Mouse (Mus musculus): ENCODE data around the gene Lrrc75a. TPM values are rescaled to one million over a fixed set of nuclear protein-coding genes. Genes with fewer than 3 reads are reported as not detected.
"Not testable (repeated sequence)": the region's sequence is repeated elsewhere in the genome, so short reads cannot be mapped to it uniquely, and the experiment has no call there.

The Lrrc75a gene
- 5.7 TPM in 2 replicates for total RNA-seq (2015)
- total RNA-seq (2017) = 3.6 and 5.7 TPM in 2 replicates

DNA sequence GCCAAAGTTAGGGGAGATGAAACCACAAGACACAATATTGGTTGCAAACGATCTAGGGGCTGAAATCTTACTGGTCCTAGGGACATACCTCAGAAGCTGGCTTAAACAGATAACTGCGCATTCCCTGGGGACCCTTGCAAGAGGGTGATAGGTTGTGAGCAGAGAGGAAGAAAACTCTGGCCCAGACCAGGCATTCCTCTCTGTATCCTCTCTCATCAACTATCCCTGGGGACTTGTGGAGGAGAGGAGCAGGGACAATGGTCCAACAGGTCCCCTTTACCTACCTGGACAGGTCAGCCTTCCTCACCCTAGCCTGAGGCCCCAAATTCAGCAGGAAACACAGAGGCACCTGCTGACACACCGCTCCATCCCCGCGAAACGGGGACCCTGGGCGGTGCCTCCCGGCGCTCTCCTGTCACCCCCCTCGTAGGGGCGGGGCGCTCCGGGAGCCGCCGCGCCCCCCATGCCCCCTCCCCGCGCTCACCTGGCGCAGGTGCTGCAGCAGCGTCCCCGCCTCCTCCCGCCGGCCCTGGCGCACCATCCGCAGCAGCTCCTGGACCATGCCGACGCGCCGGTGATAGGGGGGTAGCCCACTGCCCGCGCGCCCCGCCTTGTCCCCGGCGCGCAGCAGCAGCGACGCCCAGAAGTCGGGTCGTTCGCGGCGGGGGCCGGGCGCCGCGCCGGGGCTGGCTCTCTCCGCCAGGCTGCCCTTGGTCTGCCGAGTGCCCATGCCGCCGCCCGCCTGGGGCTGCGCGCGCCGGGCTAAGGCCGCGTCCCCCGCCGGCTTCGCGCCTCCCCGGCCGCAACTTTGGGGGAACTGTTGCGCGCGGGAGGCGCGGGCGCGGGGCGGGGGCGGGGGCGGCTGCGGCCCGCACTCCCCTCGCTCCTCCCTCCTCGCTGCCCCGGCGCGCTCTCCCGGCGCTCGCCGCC is at the start of gene Lrrc75a:
Gene Lrrc75a, minus strand, starts transcription at position 863 of the 930 bp plus-strand sequence.
- ATAC-seq (ENCODE audit: poor library complexity, severe bottlenecking) = no peak

DNA sequence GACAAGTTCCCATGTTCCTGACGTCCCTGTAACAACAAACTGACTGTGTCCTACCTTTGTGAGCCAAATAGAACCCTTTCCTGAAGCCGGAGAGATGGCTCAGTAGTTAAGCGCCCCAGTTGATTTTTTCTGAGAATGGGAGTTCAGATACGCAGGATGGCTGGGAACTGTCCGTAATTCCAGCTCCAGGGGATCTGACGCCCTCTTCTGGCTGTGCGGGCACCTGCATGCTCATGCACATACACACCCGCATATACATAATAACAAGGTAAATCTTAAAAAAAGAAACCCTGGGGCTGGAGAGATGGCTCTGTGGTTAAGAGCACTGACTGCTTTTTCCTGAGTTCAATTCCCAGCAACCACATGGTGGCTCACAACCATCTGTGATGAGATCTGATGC is 46.8 kb upstream of the Lrrc75a start:
- ATAC-seq (ENCODE audit: poor library complexity, severe bottlenecking) = no peak

DNA sequence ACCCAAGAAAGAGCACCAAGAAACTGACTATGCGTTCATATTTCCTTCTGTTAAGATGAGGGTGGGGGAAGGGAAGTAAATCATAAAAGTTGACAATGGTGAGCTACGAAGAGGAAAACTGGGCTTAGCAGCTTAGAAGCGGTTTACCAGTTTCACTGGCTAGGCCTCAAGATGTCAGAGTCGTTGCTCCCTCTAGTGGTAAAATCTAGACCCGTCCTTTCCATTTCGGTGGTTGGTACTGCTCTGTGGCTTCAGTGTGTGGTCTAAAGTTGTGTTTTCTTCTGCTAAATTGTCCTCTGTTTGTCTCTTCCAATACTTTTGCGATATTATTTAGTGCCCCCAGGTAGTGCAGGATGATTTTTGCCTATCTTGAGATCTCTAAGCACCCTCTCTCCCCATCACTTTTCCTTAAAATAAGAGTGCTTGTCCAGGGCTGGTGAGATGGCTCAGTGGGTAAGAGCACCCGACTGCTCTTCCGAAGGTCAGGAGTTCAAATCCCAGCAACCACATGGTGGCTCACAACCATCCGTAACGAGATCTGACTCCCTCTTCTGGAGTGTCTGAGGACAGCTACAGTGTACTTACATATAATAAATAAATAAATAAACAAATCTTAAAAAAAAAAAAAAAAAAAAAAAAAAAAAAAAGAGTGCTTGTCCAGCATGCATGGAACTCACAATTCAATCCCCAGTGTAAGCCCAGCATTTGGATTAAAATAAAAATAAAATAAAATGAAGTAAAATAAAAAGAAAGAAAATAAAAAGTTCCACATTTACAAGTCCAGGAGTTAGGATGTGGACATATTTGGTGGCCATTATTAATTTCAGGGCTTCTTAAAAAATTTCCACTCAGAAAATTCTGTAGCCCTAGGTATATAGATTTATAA is 45.2 kb upstream of the Lrrc75a start:
- peak; percentile 88 for ATAC-seq (ENCODE audit: poor library complexity, severe bottlenecking)

DNA sequence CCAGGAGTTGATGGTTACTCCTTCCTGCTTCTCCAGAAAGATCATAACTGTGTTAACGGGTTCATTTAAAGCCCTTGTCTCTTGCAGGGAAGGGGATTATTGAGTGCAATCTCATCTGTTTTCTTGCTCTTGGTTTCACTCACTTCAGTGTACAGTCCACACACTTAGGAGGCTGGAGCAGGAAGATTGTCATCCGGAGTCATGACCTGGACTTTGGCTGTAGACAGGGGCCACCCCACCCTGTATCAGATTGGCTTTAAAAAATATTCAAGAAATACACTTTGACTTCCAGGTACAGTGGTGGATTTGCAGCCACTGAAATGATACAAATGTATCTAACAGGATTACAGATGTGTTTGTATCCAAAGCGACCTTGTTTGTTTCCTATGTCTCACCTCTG is 43.3 kb upstream of the Lrrc75a start:
- ATAC-seq (ENCODE audit: poor library complexity, severe bottlenecking) = no peak

DNA sequence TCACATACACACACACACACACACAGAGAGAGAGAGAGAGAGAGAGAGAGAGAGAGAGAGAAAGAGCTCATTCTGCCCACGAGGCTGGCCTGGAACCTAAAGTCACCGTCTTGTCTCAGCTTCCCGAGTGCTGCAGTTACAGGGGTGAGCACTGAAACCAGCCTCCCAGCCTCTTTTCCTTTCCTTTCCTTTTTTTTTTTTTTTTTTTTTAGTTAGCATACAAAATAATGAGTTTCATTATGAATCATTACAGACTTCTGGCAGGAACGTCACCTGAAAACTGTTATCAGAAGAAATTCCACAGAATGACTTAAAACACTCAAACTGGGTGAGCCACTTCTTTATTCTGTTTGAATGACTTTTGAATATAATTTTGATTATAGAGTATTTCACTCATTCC is 31.6 kb upstream of the Lrrc75a start:
- no peak for ATAC-seq (ENCODE audit: poor library complexity, severe bottlenecking)

DNA sequence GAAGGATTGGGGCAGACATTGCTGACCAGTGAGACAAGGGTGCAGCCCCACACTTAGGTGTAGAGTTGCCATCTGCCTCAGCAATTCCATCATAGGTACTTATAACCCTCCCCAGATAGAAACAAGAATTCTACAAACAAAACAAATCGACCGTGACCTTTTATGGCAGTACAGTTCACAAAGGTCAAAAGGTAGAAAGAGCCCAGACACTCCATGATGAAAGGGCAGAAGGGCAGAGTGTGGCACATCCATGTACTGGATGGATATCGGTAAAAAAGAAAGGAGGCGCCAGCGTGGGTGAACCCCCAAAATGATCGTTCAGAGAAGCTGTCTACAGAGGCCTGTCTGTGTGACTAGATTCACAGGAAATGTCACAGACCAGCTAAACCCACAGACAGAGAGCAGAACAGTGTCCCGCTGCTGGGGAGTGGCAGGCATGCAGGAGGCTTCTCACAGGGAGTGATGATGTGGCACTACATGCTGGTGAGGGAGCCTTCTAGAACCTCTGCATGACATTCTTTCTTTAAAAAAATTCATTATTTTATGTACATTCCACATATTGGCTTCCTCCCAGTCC is 30.5 kb upstream of the Lrrc75a start:
- ATAC-seq (ENCODE audit: poor library complexity, severe bottlenecking) = no peak

DNA sequence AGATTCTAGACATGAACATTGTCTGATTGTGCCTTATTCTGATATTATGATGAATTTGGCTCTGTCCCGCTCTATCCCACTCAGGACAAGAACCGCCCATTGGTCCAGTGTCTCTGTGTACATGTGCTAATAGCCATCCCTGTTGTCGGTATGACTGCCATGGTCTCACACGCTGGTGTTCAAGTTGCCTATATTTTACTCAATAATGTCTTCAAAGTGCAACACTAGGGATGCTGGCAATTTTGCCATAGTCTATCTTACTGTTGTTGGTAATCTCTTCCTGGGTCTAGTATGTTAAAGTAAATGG is 27.9 kb upstream of the Lrrc75a start:
- no peak for ATAC-seq (ENCODE audit: poor library complexity, severe bottlenecking)

DNA sequence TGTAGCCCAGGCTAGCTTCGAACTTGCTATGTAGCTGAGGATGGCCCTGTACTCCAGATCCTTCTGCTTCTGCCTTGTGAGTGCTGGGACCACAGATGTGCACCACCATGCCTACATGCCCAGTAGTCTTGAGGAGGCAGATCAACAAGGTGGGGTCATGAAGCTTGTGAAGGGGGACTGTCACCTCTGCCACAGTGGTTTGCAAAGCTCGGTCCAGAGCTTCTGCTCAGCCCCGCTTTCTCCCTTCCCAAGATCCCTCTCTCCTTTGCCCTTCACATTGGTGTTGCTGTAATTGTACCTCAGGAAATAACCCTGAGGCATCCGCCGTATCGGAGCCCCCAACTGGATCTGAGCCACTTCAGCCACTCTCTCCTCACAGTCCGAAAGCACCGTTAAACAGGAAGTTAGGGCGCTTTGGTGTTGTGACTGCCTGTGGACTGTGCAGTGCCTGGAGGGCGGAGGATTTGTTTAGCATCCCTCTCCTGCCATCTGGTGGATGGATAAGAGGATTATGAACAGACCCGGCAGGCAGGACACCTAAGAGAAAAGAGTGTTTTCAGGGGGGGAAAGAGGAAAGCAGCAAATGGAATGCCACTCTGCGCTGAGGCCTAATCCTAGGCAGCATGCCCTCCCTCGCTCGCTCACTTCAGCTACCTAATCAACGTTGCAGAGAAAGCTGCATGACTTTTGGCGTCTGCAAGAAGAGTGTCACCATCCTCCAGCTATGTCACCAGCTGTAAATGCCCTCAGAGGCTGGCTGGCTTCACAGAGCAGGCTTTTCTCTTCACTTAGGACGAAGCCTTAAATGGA is 27.4 kb upstream of the Lrrc75a start:
- peak; percentile 100 for ATAC-seq (ENCODE audit: poor library complexity, severe bottlenecking)

DNA sequence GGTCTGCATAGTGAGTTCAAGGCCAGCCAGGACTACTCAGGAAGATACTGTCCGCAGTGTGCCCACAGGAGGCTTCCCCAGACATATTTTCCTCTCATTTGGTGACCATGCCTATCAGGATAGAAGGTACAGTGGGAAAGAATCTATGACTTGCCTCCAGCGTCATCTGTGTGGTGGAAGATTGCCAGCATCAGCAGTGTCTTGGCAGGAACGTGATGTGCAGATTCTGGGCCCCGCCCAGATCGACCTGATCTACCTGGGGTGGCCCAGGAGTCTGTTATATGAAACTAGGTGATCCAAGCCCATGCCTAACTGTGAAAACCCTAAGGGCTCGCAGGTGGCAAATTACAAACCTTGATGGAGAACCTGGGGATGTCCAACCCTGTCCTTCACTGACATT is 21.7 kb upstream of the Lrrc75a start:
- no peak for ATAC-seq (ENCODE audit: poor library complexity, severe bottlenecking)

DNA sequence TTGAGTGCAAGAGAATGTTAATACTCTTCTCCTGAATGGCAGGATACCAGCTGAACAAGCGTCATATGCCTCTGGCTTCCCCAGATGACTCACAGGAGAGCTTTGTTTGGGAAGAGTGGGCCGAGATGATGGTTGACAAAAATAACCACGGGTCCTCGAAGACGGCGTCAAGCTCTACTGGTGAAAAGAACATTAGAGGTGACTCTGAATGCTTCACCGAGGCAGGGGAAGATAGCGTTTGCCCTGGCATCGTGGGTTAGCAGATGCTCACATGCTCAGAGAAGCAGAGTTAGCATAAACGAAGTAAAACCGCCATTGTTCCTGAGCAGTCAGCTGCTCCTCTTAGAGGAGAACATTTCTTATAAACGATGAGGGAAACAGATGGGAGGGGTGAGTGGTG is 21.1 kb upstream of the Lrrc75a start:
- ATAC-seq (ENCODE audit: poor library complexity, severe bottlenecking) = no peak

DNA sequence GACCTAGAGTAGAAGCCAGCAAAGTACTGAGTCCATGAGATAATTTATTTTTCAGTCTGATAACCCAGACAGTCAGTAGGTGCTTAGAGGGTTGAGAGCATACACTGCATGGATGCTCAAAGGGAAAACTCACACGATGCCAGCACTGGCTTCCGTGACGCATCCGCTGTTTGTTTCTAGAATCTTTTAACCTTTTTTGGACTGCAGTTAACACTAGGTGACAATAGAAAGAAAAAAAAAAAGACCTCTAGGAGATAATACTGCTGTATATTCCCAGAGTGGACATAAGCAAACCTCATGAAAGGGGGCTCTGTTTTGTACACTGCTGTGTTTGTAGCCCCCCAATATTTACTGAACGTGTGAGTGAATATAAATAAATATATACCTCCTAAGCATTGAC is 20.7 kb upstream of the Lrrc75a start:
- no peak for ATAC-seq (ENCODE audit: poor library complexity, severe bottlenecking)

DNA sequence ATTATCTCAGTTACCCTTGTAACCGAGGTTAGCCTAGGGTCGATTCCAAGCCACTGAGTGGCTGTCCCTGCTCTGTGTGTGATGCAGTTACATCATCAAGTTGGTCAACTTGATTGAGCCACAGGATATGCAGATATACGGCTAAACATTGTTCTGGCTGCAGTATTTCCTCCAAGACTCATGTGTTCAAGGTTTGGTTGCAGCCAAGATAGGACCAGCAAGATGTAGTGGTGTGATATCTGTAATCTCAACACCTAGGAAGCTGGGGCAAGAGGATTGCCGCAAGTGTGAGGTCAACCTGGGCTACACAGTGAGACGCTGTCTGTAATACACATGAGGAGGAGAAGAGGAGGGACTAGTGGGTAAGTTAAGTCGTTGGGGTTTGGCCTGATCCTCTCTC is 15.9 kb upstream of the Lrrc75a start:
- peak; percentile 83 for ATAC-seq (ENCODE audit: poor library complexity, severe bottlenecking)

DNA sequence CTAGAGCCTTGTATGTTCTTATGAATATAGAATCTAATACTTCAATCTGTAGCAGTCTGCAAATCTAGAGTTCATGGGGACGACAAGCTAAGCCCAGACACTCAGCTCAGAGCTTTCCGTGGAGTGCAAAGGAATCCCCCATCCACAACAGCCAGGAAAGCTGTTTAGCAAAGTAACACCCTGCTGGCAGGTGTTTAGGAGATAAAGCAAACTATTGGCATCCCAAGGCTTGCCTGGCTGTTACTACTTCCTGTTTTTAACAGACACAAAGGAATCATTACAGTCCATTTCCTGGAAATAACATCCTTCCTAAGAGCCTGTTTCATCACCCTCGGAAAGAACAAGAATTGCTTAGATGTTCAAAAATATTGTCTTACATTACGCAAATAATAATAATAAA is 12.6 kb upstream of the Lrrc75a start:
- ATAC-seq (ENCODE audit: poor library complexity, severe bottlenecking) = no peak

DNA sequence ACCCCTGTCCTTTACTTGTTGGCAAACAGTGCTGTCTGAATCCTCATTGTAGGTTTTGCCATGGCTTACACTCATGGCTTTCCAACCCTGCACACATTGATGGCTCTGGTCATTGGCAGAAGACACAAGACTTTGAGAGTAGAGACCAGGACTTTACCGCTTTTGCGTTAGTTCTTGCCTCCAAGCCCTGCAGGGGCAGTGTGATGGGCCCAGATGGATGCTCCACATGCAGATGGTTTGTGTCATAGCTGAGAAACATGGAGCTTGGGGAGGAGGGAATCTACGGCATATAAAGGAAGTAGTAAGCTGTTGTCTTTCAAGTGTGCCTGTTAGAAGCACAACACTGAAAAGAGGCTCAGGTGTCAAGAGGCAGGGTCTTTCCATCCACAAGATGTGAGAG is 3.8 kb upstream of the Lrrc75a start:
- ATAC-seq (ENCODE audit: poor library complexity, severe bottlenecking) = no peak

DNA sequence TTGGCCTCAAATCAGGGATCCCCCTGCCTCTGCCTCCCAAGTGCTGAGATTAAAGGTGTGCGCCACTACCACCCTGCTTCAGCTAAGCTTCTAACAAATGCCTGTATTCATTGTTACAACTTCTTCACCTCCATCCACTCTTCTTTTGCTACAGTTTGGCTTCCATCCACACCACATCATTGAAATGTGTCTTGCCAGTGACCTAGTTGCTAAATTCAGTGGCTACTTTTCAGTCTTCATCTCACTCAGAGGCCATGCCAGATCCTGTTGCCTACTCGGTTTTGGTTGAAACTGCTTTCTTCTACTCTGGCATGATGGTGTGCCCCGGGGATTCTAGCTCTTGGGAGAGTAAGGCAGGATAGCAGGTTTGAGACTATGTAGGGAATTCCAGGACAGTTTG is 3.2 kb upstream of the Lrrc75a start:
- ATAC-seq (ENCODE audit: poor library complexity, severe bottlenecking) = no peak

DNA sequence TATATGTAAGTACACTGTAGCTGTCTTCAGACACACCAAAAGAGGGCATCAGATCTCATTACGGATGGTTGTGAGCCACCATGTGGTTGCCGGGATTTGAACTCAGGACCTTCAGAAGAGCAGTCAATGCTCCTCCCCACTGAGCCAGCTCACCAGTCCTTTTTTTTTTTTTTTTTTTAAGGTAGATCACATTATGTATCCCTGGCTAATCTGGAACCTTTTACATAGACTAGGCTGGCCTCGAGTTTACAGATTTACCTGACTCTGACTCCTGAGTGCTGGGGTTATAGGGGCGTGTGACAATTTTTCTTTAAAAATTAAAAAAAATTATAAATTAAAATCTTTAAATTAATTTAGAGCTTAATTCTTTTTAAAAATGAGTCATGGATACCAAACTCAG is 1.5 kb upstream of the Lrrc75a start:
- not testable (repeated sequence) for ATAC-seq (ENCODE audit: poor library complexity, severe bottlenecking)

DNA sequence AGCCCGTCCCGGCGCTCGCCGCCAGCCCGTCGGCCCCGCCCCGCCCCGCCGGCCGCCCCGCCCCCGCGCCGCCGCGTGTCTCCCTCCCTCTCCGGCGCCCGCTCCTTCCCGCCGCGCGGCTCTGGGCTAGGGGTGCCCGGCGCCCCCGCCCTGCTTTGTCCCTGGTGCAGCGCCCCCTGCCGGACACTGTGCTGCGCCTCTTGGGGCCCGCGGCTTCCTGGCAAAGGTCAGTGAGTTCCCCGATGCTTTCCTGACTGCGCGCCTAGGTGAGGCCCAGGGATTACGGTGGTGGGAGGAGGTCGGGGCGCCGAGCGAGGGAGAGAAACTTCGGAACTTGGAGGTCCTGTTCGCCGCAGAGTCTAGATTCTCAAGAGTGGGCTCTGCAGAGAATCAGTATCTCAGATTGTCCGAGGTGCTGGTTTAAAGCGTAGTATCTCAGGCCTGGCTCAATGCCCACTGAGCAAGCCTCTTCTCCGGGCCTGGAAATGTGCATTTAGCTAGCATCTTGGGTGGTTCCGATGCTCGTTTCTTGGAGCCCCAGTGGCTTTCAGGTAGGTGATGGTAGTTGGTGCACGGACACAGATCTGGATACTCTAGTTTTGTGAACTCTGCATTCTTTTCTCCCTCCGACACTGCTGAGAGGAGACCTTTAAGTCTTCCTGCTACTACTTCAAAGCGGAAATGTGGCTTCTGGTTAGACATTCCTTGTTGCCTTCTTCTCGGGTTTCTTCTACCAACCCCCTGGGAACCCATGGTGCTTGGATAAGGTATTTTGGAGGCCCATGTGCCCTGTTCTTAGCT is 468 bp upstream of the Lrrc75a start, which contains the start of gene Mmgt2:
Gene Mmgt2, plus strand, starts transcription at position 74 of the 801 bp plus-strand sequence.
- ATAC-seq (ENCODE audit: poor library complexity, severe bottlenecking) = peak; percentile 82

DNA sequence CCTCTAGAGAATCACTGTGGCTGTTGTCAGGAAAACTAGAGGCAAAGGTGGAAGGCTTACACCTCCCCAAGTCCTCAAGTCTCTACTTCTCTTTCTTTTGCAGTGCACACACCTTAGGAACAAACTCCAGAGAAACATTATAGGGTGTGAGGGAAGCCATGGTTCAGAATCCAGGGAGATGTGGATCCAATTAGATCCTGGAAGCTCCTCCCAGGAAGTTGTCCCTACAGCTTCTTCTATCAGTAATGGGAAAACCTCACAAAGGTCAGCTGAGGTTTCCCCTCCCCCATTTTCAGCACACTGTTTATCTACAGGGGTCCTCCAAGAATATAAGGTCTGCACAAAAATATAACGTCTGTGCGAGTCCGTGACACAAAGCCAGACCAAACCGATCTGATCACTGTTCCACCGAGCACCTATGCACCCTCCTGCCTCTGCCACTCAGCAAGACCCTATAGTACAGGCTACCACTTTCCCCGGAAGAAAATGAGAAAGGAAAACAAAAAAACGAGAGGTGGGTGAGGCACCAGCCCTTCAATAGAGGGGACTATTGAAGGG is 1.3 kb downstream of the Lrrc75a start:
- ATAC-seq (ENCODE audit: poor library complexity, severe bottlenecking) = no peak

DNA sequence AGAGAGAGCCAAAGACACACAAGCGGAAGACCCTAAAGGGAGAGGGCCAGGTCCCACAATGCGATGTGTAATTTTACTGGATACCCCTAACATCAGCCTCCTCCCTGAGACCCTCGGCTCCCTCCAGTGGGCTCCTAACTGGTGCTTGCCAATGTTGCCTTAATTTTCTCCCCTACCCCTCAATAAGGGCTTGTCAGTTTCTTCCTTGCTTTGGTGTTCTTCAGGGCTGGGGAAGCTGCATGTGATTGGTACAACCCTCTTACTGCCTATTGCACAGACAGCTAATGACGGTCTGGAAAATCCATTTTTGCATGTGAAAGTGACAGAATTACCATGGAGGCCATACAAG is 1.9 kb downstream of the Lrrc75a start:
- no peak for ATAC-seq (ENCODE audit: poor library complexity, severe bottlenecking)

Data from megakaryocyte, adult 5-6 weeks (primary cell).